Mouse (Mus musculus): ENCODE results near the gene Nfia.

Gene Nfia

DNA sequence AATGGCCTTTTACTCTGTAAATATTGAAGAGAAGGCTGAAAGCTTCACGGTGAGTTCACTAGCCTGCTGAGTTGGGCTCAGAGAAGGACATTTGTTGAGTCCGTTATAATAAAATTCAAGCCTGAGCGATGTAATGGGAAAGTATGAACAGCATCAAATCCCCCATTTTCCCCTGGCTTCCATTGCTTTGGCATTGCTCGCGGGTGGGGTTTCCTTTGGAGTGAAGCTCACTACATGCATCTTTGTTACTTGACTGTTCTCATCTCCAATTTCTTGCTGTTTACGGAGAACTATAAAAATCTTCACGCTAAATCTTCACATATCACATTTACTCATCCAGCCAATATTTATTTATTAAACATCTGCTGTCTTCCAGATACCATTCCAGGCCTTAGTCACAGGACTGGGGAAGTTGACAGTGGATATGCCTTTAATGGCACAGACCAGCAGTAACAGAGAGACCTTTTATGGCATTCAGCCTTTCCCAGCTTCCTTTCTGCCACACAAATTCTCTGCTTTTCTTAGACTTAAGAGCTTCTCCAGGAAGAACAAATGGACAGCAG, 196.3 kb downstream of the Nfia start:
- no peak for DNase-seq

- DNase-seq = no peak
These were observed 200.5 kb downstream of the Nfia start for GRCm38 (mm10) chr4:97973064-97973463.

GRCm38 (mm10) chr4:97974037-97974436, 201.5 kb downstream of the Nfia start:
- no peak for DNase-seq

DNA sequence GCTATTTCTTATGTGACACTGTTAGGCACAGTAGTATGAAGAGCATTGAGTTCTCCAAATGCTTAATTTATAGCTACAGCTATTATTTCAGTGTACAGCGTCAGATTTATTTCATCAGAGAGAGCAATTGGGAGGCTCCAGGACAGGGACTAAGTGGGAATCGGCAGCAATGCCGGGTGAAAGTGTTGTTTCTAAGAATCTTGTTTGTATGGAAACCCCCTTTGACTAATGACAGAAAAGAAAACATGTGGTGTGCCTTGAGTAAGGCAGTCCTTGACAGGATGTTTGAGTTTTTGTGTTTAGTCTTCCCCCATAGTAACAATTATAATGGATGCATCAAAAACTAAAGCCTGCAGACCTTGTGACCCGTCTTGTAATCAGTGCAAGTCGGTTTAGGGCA, 204.4 kb downstream of the Nfia start:
- no peak for DNase-seq

GRCm38 (mm10) chr4:97984361-97984760, 211.8 kb downstream of the Nfia start:
- no peak for DNase-seq

- DNase-seq = no peak
These were observed 213.7 kb downstream of the Nfia start for GRCm38 (mm10) chr4:97986056-97986734.

GRCm38 (mm10) chr4:97986735-97987075, 214.2 kb downstream of the Nfia start:
- no peak for DNase-seq

DNA sequence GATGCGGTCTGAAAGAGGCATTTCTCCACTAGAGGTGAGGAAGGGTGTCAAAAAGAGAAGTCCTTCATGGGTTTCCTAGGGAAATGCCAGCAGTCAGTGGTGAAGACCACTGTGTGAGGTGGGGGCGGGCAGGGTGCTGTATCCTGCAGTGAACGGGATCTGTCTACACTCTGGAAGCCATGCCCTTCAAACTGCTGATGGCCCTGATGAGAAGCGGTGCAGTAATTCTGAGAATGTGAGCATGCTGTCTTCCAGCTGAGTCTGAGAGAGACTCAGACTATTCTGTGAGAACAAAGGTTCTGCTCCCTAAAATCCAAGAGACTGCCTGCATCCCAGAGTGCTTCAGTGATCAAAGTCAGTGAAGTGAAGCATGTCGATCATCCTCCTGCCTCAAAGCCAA, 216.2 kb downstream of the Nfia start:
- DNase-seq = no peak

- DNase-seq = no peak
These were observed 217.9 kb downstream of the Nfia start for GRCm38 (mm10) chr4:97990431-97990830.

- DNase-seq = no peak
These were observed 218.9 kb downstream of the Nfia start for GRCm38 (mm10) chr4:97991395-97991794.

- no peak for DNase-seq
These were observed 219.3 kb downstream of the Nfia start for GRCm38 (mm10) chr4:97991880-97992279.

DNA sequence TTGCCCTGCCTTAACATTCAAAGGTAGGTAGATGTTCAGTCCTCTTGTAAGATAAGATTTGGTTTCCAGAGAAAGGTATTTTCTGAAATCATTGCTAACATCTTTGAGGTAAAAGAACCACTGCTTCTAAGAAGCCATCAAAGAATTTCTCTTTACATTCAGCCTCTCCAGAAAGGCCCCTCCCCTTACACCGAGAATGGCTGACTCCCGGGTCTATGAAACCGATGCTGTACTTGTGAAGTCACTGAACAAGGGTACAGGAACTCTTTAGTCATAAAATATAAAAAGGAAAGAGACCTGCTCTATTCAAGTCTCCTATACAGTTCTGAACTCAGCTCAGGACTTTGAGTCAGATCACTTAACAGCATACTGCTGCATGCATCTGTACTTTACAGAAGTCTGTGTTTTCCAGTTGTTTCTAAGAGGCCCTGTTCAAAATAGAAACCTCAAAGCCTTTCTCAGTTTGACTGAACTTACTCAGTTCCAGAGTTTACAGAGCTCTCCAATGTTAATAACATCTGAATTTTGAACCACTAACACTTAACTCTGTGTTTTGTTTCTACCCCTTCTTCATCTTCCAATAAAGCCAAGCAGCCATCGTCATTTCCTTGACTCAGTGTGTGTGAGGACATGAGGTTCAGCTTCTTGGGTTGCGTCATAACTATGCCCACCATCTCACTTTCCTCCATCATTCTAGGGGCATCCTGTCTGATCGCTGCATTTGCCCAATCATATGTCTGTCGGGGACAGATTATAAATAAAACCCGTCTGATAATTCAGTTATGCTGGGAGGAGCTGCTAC, 223.6 kb downstream of the Nfia start:
- DNase-seq = no peak

- DNase-seq = no peak
These were observed 224.8 kb downstream of the Nfia start for GRCm38 (mm10) chr4:97997151-97997817.

DNA sequence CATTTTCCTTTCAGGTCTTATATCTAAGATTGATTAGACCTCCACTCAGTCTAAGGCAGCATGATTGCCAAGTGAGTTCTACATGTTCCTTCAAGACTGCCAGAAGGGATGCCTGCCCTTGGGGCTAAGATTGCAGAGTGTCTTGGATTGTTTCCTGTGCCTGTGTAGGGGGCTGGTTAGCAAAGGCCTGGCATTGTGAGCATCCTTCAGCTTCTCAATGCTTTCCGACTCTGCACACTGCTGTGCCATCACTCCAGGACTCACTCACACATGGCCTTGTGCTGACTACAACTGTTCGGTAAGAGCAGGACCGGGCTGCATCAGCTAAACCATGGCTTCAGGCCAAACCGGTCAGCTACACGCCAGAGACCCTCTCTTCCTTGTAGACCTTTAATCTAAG, 229.7 kb downstream of the Nfia start:
- DNase-seq = no peak

- DNase-seq = no peak
These were observed 231.0 kb downstream of the Nfia start for GRCm38 (mm10) chr4:98003323-98004107.

GRCm38 (mm10) chr4:98004108-98004625, 231.6 kb downstream of the Nfia start:
- DNase-seq = no peak

GRCm38 (mm10) chr4:98004986-98005385, 232.5 kb downstream of the Nfia start:
- DNase-seq = no peak

DNA sequence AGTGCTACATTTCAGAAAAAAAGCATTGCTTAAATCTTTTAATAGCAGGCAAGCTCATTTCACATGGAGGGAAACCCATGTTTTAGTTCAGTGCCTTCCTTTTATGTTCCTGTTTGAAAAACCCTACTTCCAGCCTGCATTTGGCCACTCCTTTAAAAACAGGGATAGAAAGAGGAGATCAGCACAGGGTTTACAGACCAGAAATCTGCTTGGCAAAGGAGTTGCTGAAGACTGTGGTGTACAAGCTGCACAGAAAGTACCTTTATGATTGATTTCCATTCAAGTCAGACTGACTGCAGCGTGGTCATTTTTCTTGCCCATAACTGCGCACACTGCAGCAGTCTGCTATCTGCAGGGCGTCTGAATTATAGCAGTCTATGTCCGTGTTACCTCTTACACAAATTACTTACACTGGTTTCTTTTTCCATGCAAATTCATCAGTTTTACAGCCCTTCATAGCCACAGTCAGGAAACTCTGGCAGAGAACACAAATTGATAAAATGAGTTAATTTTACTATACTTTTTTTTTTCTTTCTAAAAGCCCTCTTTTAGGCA, 236.4 kb downstream of the Nfia start:
- DNase-seq = no peak

- DNase-seq = no peak
These were observed 237.4 kb downstream of the Nfia start for GRCm38 (mm10) chr4:98009966-98010365.

DNA sequence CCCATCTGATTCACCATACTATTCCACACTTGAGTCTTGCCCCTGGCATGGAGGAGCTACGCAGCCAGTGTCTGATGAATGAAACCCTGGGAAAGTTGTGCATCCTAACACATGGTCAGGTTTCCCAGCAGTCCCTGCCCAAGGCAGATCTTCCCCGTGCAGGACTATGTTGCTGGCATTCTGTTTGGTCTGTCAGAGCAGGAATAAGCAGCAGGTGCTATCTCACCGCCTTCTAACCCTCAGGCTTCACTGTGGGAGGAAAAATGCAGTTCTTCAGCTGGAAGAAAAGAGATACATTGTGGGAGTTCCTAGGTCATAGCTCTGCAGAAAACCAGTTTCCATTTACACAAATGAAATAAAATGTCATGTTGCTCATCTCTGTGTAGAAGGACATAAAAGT, 247.3 kb downstream of the Nfia start:
- DNase-seq = no peak

DNA sequence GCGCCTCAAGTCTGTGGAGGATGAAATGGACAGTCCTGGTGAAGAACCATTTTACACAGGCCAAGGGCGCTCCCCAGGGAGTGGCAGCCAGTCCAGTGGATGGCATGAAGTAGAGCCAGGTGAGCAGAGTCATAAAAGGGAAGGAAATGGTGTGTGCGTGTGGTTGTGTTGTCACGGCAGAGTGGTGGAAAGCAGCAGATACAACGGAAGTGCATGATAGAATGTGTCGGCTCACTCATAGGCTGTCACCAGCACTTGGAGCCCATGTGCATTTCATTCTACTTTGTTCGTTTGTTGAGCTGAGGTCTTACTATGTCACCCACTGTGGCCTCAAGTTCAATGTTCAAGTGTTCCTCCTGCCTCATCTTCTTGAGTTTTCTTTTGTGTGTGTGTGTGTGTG, 248.3 kb downstream of the Nfia start:
- peak; percentile 10 to 24 for DNase-seq

DNA sequence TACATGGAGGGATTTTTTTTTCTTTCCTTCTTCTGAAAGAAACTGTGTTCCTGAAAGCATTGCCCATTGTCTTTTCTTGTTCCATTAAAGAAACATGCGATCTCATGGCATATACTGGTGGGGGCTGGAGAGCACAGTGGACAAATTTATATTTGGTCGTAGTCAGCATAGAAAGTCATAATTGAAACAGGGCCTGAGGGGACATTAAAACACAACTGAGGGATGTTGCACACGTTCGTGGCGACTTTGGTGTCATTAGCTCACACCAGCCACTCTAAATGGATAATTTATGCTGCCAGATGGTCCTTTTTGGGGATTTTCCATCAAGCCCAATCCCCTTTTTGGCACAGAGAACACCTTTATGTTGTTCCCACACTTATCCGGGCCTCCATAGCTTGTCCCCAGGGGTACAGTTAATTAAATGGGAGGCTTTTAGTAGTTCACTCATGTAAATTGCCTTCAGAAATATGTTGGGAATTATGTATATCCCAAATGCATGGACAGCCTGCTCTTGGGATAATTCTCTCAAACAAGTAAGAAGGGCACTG, 250.8 kb downstream of the Nfia start:
- no peak for DNase-seq
